Mouse (Mus musculus) midbrain, postnatal 0 days (tissue): ENCODE data around the gene Pitx2. TPM values are rescaled to one million over a fixed set of nuclear protein-coding genes. Genes with fewer than 3 reads are reported as not detected.

Source experiments
- ATAC-seq: fragments of 200-750 bp; cut with Nextera tagmentation; 2 replicates; pipeline ENCODE4 v1.8.0; 2017; ENCODE audit warnings: moderate number of reproducible peaks, mild to moderate bottlenecking, moderate TSS enrichment, moderate library complexity; ENCODE audit not compliant: low FRiP score
- DNase-seq: peaks from one replicate; pipeline ENCODE4 v3.0.0-alpha.2; 2015; ENCODE audit warnings: low spot score
- H3K27ac ChIP-seq: fragments of 300-500 bp; sonication (generic); 2 replicates; pipeline ENCODE4 v1.5.1; 2014; ENCODE audit warnings: low read depth, mild to moderate bottlenecking, low read length, mixed read lengths
- H3K27me3 ChIP-seq: fragments of 300-500 bp; sonication (generic); 2 replicates; pipeline ENCODE4 v1.6.1; 2014; ENCODE audit warnings: low read length, control low read depth, mixed read lengths; ENCODE audit not compliant: insufficient read depth
- H3K36me3 ChIP-seq: fragments of 300-500 bp; sonication (generic); 2 replicates; pipeline ENCODE4 v1.6.1; 2014; ENCODE audit warnings: low read length, control low read depth, mixed read lengths; ENCODE audit not compliant: insufficient read depth
- H3K4me1 ChIP-seq: fragments of 300-500 bp; sonication (generic); 2 replicates; pipeline ENCODE4 v1.6.1; 2014; ENCODE audit warnings: mild to moderate bottlenecking, control low read depth, antibody characterized with exemption, low read length, mixed read lengths; ENCODE audit not compliant: insufficient read depth
- H3K4me2 ChIP-seq: fragments of 300-500 bp; sonication (generic); 2 replicates; pipeline ENCODE4 v1.6.1; 2014; ENCODE audit warnings: low read depth, mild to moderate bottlenecking, low read length, mixed read lengths; ENCODE audit not compliant: poor library complexity, severe bottlenecking
- H3K4me3 ChIP-seq: fragments of 300-500 bp; sonication (generic); 2 replicates; pipeline ENCODE4 v1.5.1; 2014; ENCODE audit warnings: low read depth, mild to moderate bottlenecking, low read length, moderate library complexity
- H3K9ac ChIP-seq: fragments of 300-500 bp; sonication (generic); replicated peaks from 2 replicates; pipeline ENCODE4 v1.6.1; 2014; ENCODE audit warnings: mild to moderate bottlenecking, low read length, moderate library complexity, mixed read lengths; ENCODE audit not compliant: poor library complexity, severe bottlenecking
- H3K9me3 ChIP-seq: fragments of 300-500 bp; sonication (generic); 2 replicates; pipeline ENCODE4 v1.6.1; 2016; ENCODE audit warnings: low read length, control low read depth
- CTCF ChIP-seq: IDR thresholded peaks from 2 replicates; pipeline ENCODE4 v1.5.1; 2016; ENCODE audit warnings: antibody characterized with exemption, mild to moderate bottlenecking
- WGBS: fragments of 180-500 bp; shearing (Covaris S2); extraction: QIAGEN DNeasy Blood & Tissue Kit; methylation state at CpG from one replicate; pipeline ENCODE4 v1.1.7; 2014; 5-methylcytosine and 5-hydroxymethylcytosine counted together
- polyA plus RNA-seq: library from polyadenylated mRNA; unstranded; fragments of >200 nt; fragmentation: Nextera tagmentation; extraction: Ambion mirVana; gene quantifications from 2 replicates; pipeline ENCODE4 v1.2.1, GENCODE M21; 2015
- total RNA-seq: library from RNA; depleted of rRNA; stranded (reverse); fragments of >200 nt; gene quantifications from 2 replicates; pipeline ENCODE4 v1.2.3, GENCODE M21; 2014

Pitx2 gene
- total and polyA plus RNA-seq, 2 experiments from 2014 or later, result 10.4 to 28.7 TPM

GRCm38 (mm10) chr3:129221380-129222260 lies 21.9 kb downstream of the Pitx2 start:
- no peaks in the 10 kb centered on the region for H3K36me3 ChIP-seq
- H3K27me3 ChIP-seq, result peaks cover 75% of the 10 kb centered on the region
- H3K9me3 ChIP-seq, result no peaks in the 10 kb centered on the region
- TF ChIP-seq CTCF, result no peak
- H3K9ac ChIP-seq, result no peak overlapping the region
- ATAC-seq (no peak), DNase-seq (no peak)
- no peak overlapping the region for H3K27ac ChIP-seq
- no peaks in the 10 kb centered on the region for H3K4me1 ChIP-seq
- no peak overlapping the region for H3K4me2 ChIP-seq
- WGBS, result 2% methylated on average over 27 of the region's 27 CpGs
- H3K4me3 ChIP-seq, result no peak overlapping the region

- WGBS, result under 1% methylated on average over 21 of the region's 21 CpGs
- Histone ChIP-seq H3K9ac (no peak overlapping the region), H3K9me3 (no peaks in the 10 kb centered on the region), H3K36me3 (no peaks in the 10 kb centered on the region), H3K4me3 (no peak overlapping the region), H3K27me3 (peaks cover 80% of the 10 kb centered on the region), H3K4me2 (no peak overlapping the region), H3K4me1 (no peaks in the 10 kb centered on the region), H3K27ac (no peak overlapping the region)
- no peak for TF ChIP-seq CTCF
- ATAC-seq (no peak), DNase-seq (no peak)
Measured at GRCm38 (mm10) chr3:129222448-129223290, 23.0 kb downstream of the Pitx2 start.

- Histone ChIP-seq H3K4me2 (no peak overlapping the region), H3K4me1 (no peaks in the 10 kb centered on the region), H3K27ac (no peak overlapping the region), H3K27me3 (peaks cover 79% of the 10 kb centered on the region), H3K4me3 (no peak overlapping the region), H3K9ac (no peak overlapping the region), H3K9me3 (no peaks in the 10 kb centered on the region), H3K36me3 (no peaks in the 10 kb centered on the region)
- TF ChIP-seq CTCF, result no peak
- no peak for DNase-seq
- 1% methylated on average over 6 of the region's 6 CpGs for WGBS
- ATAC-seq, result no peak
Measured at GRCm38 (mm10) chr3:129223401-129223800, 23.7 kb downstream of the Pitx2 start.

DNA sequence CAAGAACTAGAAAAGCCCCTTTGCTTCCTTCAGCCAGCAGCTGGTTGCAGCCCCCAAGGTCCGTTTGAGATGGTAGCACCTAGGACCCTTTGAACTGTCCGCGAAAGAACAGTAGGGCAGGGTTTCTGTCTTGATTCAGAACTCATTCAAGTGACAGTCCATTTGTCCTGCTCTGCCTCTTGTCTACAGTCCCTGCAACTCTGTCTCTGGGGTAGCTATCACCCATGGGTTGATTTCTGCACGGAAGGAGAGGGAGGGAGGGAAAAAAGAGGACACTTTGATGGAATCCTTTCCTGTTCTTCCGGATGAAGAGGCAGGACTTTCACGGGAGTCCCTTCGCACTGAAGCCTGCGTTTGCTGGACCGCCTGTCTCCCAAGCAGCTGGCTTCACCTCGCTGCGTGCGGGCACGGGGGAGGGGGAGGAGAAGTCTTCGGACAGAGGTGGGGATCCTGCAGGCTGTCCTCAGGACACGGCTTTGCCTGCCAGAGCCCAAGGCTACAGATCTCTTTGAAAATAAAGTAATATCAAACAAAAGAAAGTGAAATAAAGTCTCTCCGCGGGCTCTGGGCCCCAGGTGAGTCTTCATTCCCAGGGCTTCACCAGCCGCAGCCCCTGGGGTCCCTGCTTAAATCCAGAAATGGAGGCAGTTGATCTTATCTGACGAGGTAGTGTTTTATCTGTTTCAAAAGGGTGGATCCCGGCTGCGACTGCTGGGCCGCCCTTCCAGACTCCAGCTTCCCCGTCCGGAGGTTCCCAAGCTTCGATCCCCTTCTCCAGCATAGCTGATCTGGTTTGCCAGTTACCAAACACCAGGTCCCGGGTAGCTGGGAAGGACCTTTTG lies 24.5 kb downstream of the Pitx2 start:
- TF ChIP-seq CTCF, result no peak

GRCm38 (mm10) chr3:129224806-129225576 lies 25.3 kb downstream of the Pitx2 start:
- no peak for ATAC-seq
- no peak for DNase-seq
- WGBS, result under 1% methylated on average over 39 of the region's 40 CpGs
- Histone ChIP-seq H3K36me3 (no peaks in the 10 kb centered on the region), H3K27ac (no peak overlapping the region), H3K9ac (no peak overlapping the region), H3K4me3 (no peak overlapping the region), H3K4me1 (no peaks in the 10 kb centered on the region), H3K9me3 (no peaks in the 10 kb centered on the region), H3K27me3 (peaks cover 83% of the 10 kb centered on the region), H3K4me2 (no peak overlapping the region)
- no peak for TF ChIP-seq CTCF

More for the DNA sequence above, 24.5 kb downstream of the Pitx2 start:
- Histone ChIP-seq H3K4me3 (no peak overlapping the region), H3K4me2 (no peak overlapping the region), H3K9ac (no peak overlapping the region), H3K27ac (no peak overlapping the region), H3K27me3 (peaks cover 80% of the 10 kb centered on the region), H3K9me3 (no peaks in the 10 kb centered on the region), H3K36me3 (no peaks in the 10 kb centered on the region), H3K4me1 (no peaks in the 10 kb centered on the region)
- DNase-seq (no peak), ATAC-seq (no peak)
- under 1% methylated on average over 26 of the region's 26 CpGs for WGBS
